Mouse (Mus musculus): Measurements from ENCODE around the gene Appbp2. TPM values are rescaled to one million over a fixed set of nuclear protein-coding genes. Genes with fewer than 3 reads are reported as not detected.
A peak's percentile ranks its signal among the peaks of the same experiment; 100 is the strongest.

Gene Appbp2
- polyA plus RNA-seq, 1 experiment from 2014 or later, result 42.8 TPM

- Histone ChIP-seq H3K27me3 (ENCODE audit: low read depth, poor library complexity, severe bottlenecking) (no peaks in the 10 kb centered on the region), H3K27ac (no peak overlapping the region), H3K4me3 (no peak overlapping the region), H3K4me1 (peaks cover 6% of the 10 kb centered on the region), H3K9me3 (replicated peaks) (no peaks in the 10 kb centered on the region), H3K36me3 (no peaks in the 10 kb centered on the region)
- WGBS, result 84% methylated on average over 5 of the region's 5 CpGs
- DNase-seq (ENCODE audit: low spot score), result no peak
Measured at GRCm38 (mm10) chr11:85253006-85253405, 18.1 kb upstream of the Appbp2 start.

GRCm38 (mm10) chr11:85251955-85252354, 17.0 kb upstream of the Appbp2 start:
- H3K27ac ChIP-seq, result no peak overlapping the region
- no peak overlapping the region for H3K4me3 ChIP-seq
- H3K27me3 ChIP-seq (ENCODE audit: low read depth, poor library complexity, severe bottlenecking), result no peaks in the 10 kb centered on the region
- no peaks in the 10 kb centered on the region for H3K9me3 ChIP-seq (replicated peaks)
- H3K36me3 ChIP-seq, result no peaks in the 10 kb centered on the region
- peaks cover 6% of the 10 kb centered on the region for H3K4me1 ChIP-seq
- WGBS, result 88% methylated on average over 5 of the region's 5 CpGs
- DNase-seq (ENCODE audit: low spot score), result no peak

- H3K27me3 ChIP-seq (ENCODE audit: low read depth, poor library complexity, severe bottlenecking), result no peaks in the 10 kb centered on the region
- DNase-seq (ENCODE audit: low spot score), result no peak
- H3K9me3 ChIP-seq (replicated peaks), result no peaks in the 10 kb centered on the region
- H3K4me1 ChIP-seq, result peaks cover 4% of the 10 kb centered on the region
- H3K27ac ChIP-seq, result no peak overlapping the region
- 74% methylated on average over 3 of the region's 3 CpGs for WGBS
- no peak overlapping the region for H3K4me3 ChIP-seq
- H3K36me3 ChIP-seq, result no peaks in the 10 kb centered on the region
Measured at GRCm38 (mm10) chr11:85250467-85250866, 15.5 kb upstream of the Appbp2 start.

GRCm38 (mm10) chr11:85249338-85249737, 14.4 kb upstream of the Appbp2 start:
- H3K27ac ChIP-seq, result no peak overlapping the region
- no peaks in the 10 kb centered on the region for H3K9me3 ChIP-seq (replicated peaks)
- no peak for DNase-seq (ENCODE audit: low spot score)
- no peaks in the 10 kb centered on the region for H3K36me3 ChIP-seq
- H3K4me3 ChIP-seq, result no peak overlapping the region
- H3K4me1 ChIP-seq, result 0 out of 2 replicates have a peak, but pooled peaks cover 5% of the 10 kb centered on the region
- H3K27me3 ChIP-seq (ENCODE audit: low read depth, poor library complexity, severe bottlenecking), result no peaks in the 10 kb centered on the region
- 87% methylated on average over 3 of the region's 3 CpGs for WGBS

- no peak overlapping the region for H3K4me3 ChIP-seq
- no peaks in the 10 kb centered on the region for H3K9me3 ChIP-seq (replicated peaks)
- no peak for DNase-seq (ENCODE audit: low spot score)
- H3K4me1 ChIP-seq, result peaks cover 12% of the 10 kb centered on the region; the same call in 1 of the 2 replicates
- no peak overlapping the region for H3K27ac ChIP-seq
- H3K36me3 ChIP-seq, result no peaks in the 10 kb centered on the region
- 94% methylated on average over 2 of the region's 2 CpGs for WGBS
- no peaks in the 10 kb centered on the region for H3K27me3 ChIP-seq (ENCODE audit: low read depth, poor library complexity, severe bottlenecking)
Measured at GRCm38 (mm10) chr11:85248151-85248550, 13.2 kb upstream of the Appbp2 start.

- H3K9me3 ChIP-seq (replicated peaks), result no peaks in the 10 kb centered on the region
- peaks cover 5% of the 10 kb centered on the region; the same call in 1 of the 2 replicates for H3K36me3 ChIP-seq
- no peaks in the 10 kb centered on the region for H3K27me3 ChIP-seq (ENCODE audit: low read depth, poor library complexity, severe bottlenecking)
- WGBS, result 93% methylated on average over 8 of the region's 8 CpGs
- peaks cover 12% of the 10 kb centered on the region; the same call in 1 of the 2 replicates for H3K4me1 ChIP-seq
- H3K4me3 ChIP-seq, result no peak overlapping the region
- no peak overlapping the region for H3K27ac ChIP-seq
- no peak for DNase-seq (ENCODE audit: low spot score)
Measured at GRCm38 (mm10) chr11:85241226-85241625, 6.3 kb upstream of the Appbp2 start.

- WGBS, result 95% methylated on average over 3 of the region's 3 CpGs
Measured at GRCm38 (mm10) chr11:85240211-85240610, 5.3 kb upstream of the Appbp2 start.

GRCm38 (mm10) chr11:85234363-85234989, 454 bp downstream of the Appbp2 start:
- H3K27ac ChIP-seq, result peak overlapping the region; percentile 99
- peaks cover 39% of the 10 kb centered on the region for H3K36me3 ChIP-seq
- WGBS, result under 1% methylated on average over 70 of the region's 70 CpGs
- peaks cover 11% of the 10 kb centered on the region for H3K4me1 ChIP-seq
- no peaks in the 10 kb centered on the region for H3K27me3 ChIP-seq (ENCODE audit: low read depth, poor library complexity, severe bottlenecking)
- no peaks in the 10 kb centered on the region for H3K9me3 ChIP-seq (replicated peaks)
- peak overlapping the region; percentile 95 for H3K4me3 ChIP-seq
- DNase-seq (ENCODE audit: low spot score), result no peak

More at GRCm38 (mm10) chr11:85240211-85240610, 5.3 kb upstream of the Appbp2 start:
- H3K4me1 ChIP-seq, result peaks cover 12% of the 10 kb centered on the region; the same call in 1 of the 2 replicates
- no peaks in the 10 kb centered on the region for H3K9me3 ChIP-seq (replicated peaks)
- no peak overlapping the region for H3K4me3 ChIP-seq
- no peak for DNase-seq (ENCODE audit: low spot score)
- H3K27me3 ChIP-seq (ENCODE audit: low read depth, poor library complexity, severe bottlenecking), result no peaks in the 10 kb centered on the region
- H3K27ac ChIP-seq, result no peak overlapping the region
- peaks cover 5% of the 10 kb centered on the region; the same call in 1 of the 2 replicates for H3K36me3 ChIP-seq

GRCm38 (mm10) chr11:85233676-85234210, 1.2 kb downstream of the Appbp2 start:
- H3K4me1 ChIP-seq, result peaks cover 11% of the 10 kb centered on the region
- no peak for DNase-seq (ENCODE audit: low spot score)
- peak overlapping the region; percentile 95 for H3K4me3 ChIP-seq
- no peaks in the 10 kb centered on the region for H3K9me3 ChIP-seq (replicated peaks)
- H3K27me3 ChIP-seq (ENCODE audit: low read depth, poor library complexity, severe bottlenecking), result no peaks in the 10 kb centered on the region
- H3K36me3 ChIP-seq, result peaks cover 43% of the 10 kb centered on the region
- peak overlapping the region; percentile 99 for H3K27ac ChIP-seq
- WGBS, result 26% methylated on average over 9 of the region's 9 CpGs

- 94% methylated on average over 3 of the region's 3 CpGs for WGBS
- Histone ChIP-seq H3K4me3 (no peak overlapping the region), H3K4me1 (no peaks in the 10 kb centered on the region), H3K27ac (no peak overlapping the region), H3K27me3 (ENCODE audit: low read depth, poor library complexity, severe bottlenecking) (no peaks in the 10 kb centered on the region), H3K36me3 (peaks cover 58% of the 10 kb centered on the region), H3K9me3 (replicated peaks) (no peaks in the 10 kb centered on the region)
- no peak for DNase-seq (ENCODE audit: low spot score)
Measured at GRCm38 (mm10) chr11:85223248-85223647, 11.7 kb downstream of the Appbp2 start.

GRCm38 (mm10) chr11:85222561-85222960, 12.4 kb downstream of the Appbp2 start:
- peaks cover 53% of the 10 kb centered on the region for H3K36me3 ChIP-seq

GRCm38 (mm10) chr11:85219014-85219413, 15.9 kb downstream of the Appbp2 start:
- H3K36me3 ChIP-seq, result peaks cover 52% of the 10 kb centered on the region
- no peaks in the 10 kb centered on the region for H3K9me3 ChIP-seq (replicated peaks)
- no peak for DNase-seq (ENCODE audit: low spot score)
- no peaks in the 10 kb centered on the region for H3K27me3 ChIP-seq (ENCODE audit: low read depth, poor library complexity, severe bottlenecking)
- 94% methylated on average over 3 of the region's 3 CpGs for WGBS
- no peaks in the 10 kb centered on the region for H3K4me1 ChIP-seq
- H3K4me3 ChIP-seq, result no peak overlapping the region
- H3K27ac ChIP-seq, result no peak overlapping the region

More at GRCm38 (mm10) chr11:85222561-85222960, 12.4 kb downstream of the Appbp2 start:
- no peak overlapping the region for H3K27ac ChIP-seq
- 95% methylated on average over 6 of the region's 6 CpGs for WGBS
- no peak for DNase-seq (ENCODE audit: low spot score)
- H3K27me3 ChIP-seq (ENCODE audit: low read depth, poor library complexity, severe bottlenecking), result no peaks in the 10 kb centered on the region
- no peaks in the 10 kb centered on the region for H3K4me1 ChIP-seq
- H3K9me3 ChIP-seq (replicated peaks), result no peaks in the 10 kb centered on the region
- no peak overlapping the region for H3K4me3 ChIP-seq

- Histone ChIP-seq H3K9me3 (replicated peaks) (no peaks in the 10 kb centered on the region), H3K27me3 (ENCODE audit: low read depth, poor library complexity, severe bottlenecking) (no peaks in the 10 kb centered on the region), H3K27ac (no peak overlapping the region), H3K4me3 (no peak overlapping the region), H3K4me1 (no peaks in the 10 kb centered on the region), H3K36me3 (peaks cover 71% of the 10 kb centered on the region)
- 95% methylated on average over 3 of the region's 3 CpGs for WGBS
- DNase-seq (ENCODE audit: low spot score), result no peak
Measured at GRCm38 (mm10) chr11:85214679-85215078, 20.3 kb downstream of the Appbp2 start.
